Comparison of ENCODE assay signal across 9 mouse cellular contexts in genomic region chr11:81983146-81983545, GRCm38 (mm10). TPM values are rescaled to one million over a fixed set of nuclear protein-coding genes. Genes with fewer than 3 reads are reported as not detected.
A peak's percentile ranks its signal among the peaks of the same experiment; 100 is the strongest.
DNase-seq lines count a peak whose midpoint lies in the region; ATAC-seq and TF ChIP-seq lines count a peak whose summit lies in the region.
"Had no signal": no experiment of that assay in that cellular context is flagged by ENCODE, and none has a peak within 500 bp of the region (broad histone marks: within the 10 kb centered on the region; RNA-seq: fewer than 3 reads in every experiment).

No protein-coding gene starts in this region.

- H3K4me3 ChIP-seq in kidney, adult 2 months (ENCODE audit: insufficient read depth, low read depth, low read length), result no peak overlapping the region
- H3K4me3 ChIP-seq in kidney, embryonic 15.5 days (replicated peaks), result no peak overlapping the region
- no peak overlapping the region for H3K4me3 ChIP-seq in ES-E14 (ENCODE audit: insufficient read depth in 1 of 2, low read depth in 1 of 2, low read length in 2 of 2, poor library complexity in 1 of 2, severe bottlenecking in 1 of 2)
- H3K4me3 ChIP-seq: liver, embryonic 13.5 days had no signal

- DNase-seq in kidney, adult 2 months, result peak; percentile 28
- peak; percentile 73 for DNase-seq in ES-E14 (ENCODE audit: low read depth, low spot score)
- DNase-seq in c-Kit-positive CD71-negative TER-119-negative erythroid progenitor cells, embryonic 14.5 days (ENCODE audit: low read depth), result peak; percentile 63
- peak; percentile 60 to 69 for DNase-seq in frontal cortex, postnatal 36 days (ENCODE audit: low spot score in 2 of 2)
- DNase-seq in layer of hippocampus, postnatal 10 days (ENCODE audit: low spot score in 2 of 2), result peak; percentile 70 to 73
- peak; percentile 76 for DNase-seq in naive thymus-derived CD4-positive, alpha-beta T cell, adult 2 months (ENCODE audit: low read depth)
- peak; percentile 18 to 40 for DNase-seq in thymus, postnatal 36 days
- DNase-seq: liver, embryonic 13.5 days had no signal

- no peak for ATAC-seq in kidney, embryonic 15.5 days (replicated peaks; ENCODE audit: low FRiP score)

- no peak overlapping the region for H3K27ac ChIP-seq in kidney, adult 2 months (ENCODE audit: insufficient read depth, low read depth, low read length)
- no peak overlapping the region for H3K27ac ChIP-seq in kidney, embryonic 15.5 days
- H3K27ac ChIP-seq in ES-E14 (ENCODE audit: insufficient read depth, low read depth, low read length, poor library complexity, severe bottlenecking), result no peak overlapping the region
- H3K27ac ChIP-seq: liver, embryonic 13.5 days had no signal

- no peak overlapping the region for H3K9ac ChIP-seq in kidney, embryonic 15.5 days
- H3K9ac ChIP-seq in ES-E14 (ENCODE audit: insufficient read depth, low read depth, low read length, poor library complexity, severe bottlenecking), result no peak overlapping the region
- H3K9ac ChIP-seq: liver, embryonic 13.5 days had no signal

- 43% methylated on average over 5 of the region's 5 CpGs for WGBS in kidney, adult 2 months
- WGBS in kidney, embryonic 15.5 days, result 45% methylated on average over 5 of the region's 5 CpGs

- TF ChIP-seq CTCF in kidney, adult 2 months (conservative IDR thresholded peaks at IDR 0.05; ENCODE audit: insufficient read depth, insufficient read length, low read depth, low read length), result peak; percentile 50

- no peaks in the 10 kb centered on the region for H3K36me3 ChIP-seq in kidney, adult 2 months (ENCODE audit: control insufficient read depth, insufficient read depth, low read length)
- H3K36me3 ChIP-seq in kidney, embryonic 15.5 days, result no peaks in the 10 kb centered on the region
- H3K36me3 ChIP-seq in ES-E14 (ENCODE audit: control insufficient read depth, insufficient read depth, low read length, poor library complexity, severe bottlenecking), result no peaks in the 10 kb centered on the region
- H3K36me3 ChIP-seq: liver, embryonic 13.5 days had no signal

- no peak for TF ChIP-seq POLR2A in kidney, adult 2 months (IDR thresholded peaks at IDR 0.05; ENCODE audit: low read depth, low read length)

- no peaks in the 10 kb centered on the region for H3K27me3 ChIP-seq in kidney, adult 2 months (replicated peaks; ENCODE audit: control insufficient read depth, insufficient read depth, low read length)
- no peaks in the 10 kb centered on the region for H3K27me3 ChIP-seq in kidney, embryonic 15.5 days

- in situ Hi-C loops in ES-E14 (cut with MboI; ENCODE audit: low sequenced_read_pairs in 2 of 2, unreplicated experiment in 2 of 2), result loop anchor here (10.0 to 25.0 kb wide), 2 partner anchors 202 to 204 kb away; no protein-coding TSS in a partner anchor

- no peaks in the 10 kb centered on the region for H3K9me3 ChIP-seq in kidney, embryonic 15.5 days (replicated peaks)
- no peaks in the 10 kb centered on the region for H3K9me3 ChIP-seq in ES-E14 (ENCODE audit: control insufficient read depth, insufficient read depth, low read depth, low read length)
- H3K9me3 ChIP-seq: liver, embryonic 13.5 days had no signal

- no peak overlapping the region for H3K4me2 ChIP-seq in kidney, embryonic 15.5 days
- H3K4me2 ChIP-seq: liver, embryonic 13.5 days had no signal

- H3K4me1 ChIP-seq in kidney, adult 2 months (ENCODE audit: control insufficient read depth, insufficient read depth, low read length), result no peaks in the 10 kb centered on the region
- peaks cover 11% of the 10 kb centered on the region for H3K4me1 ChIP-seq in kidney, embryonic 15.5 days
- H3K4me1 ChIP-seq in ES-E14 (ENCODE audit: control insufficient read depth in 2 of 2, insufficient read depth in 2 of 2, low read length in 2 of 2, poor library complexity in 1 of 2), result no peaks in the 10 kb centered on the region
- H3K4me1 ChIP-seq: liver, embryonic 13.5 days had no signal

TF ChIP-seq in ES-E14, 5 proteins besides CTCF, POLR2A, EP300 and RAD21:
- TF ChIP-seq MAFK (IDR thresholded peaks at IDR 0.05; ENCODE audit: insufficient read depth, low read depth, low read length), result no peak
- no peak for TF ChIP-seq CHD2 (IDR thresholded peaks at IDR 0.05; ENCODE audit: low read depth, low read length)
- peak; percentile 33; the same call in 1 of the 2 replicates for TF ChIP-seq ZC3H11A (IDR thresholded peaks at IDR 0.05; ENCODE audit: borderline replicate concordance, low read depth, low read length)
- TF ChIP-seq ZNF384 (IDR thresholded peaks at IDR 0.05; ENCODE audit: low read depth, low read length), result no peak
- no peak for TF ChIP-seq HCFC1 (IDR thresholded peaks at IDR 0.05; ENCODE audit: borderline replicate concordance, insufficient read depth, low read length)

RNA-seq across cellular contexts. Expression of gene Asic2, which starts 14.9 kb away (rescaled TPM):
- 0.75 and 1.1 TPM in 2 replicates for polyA plus RNA-seq in kidney, adult 2 months (2012; rRNA removed)
- polyA plus RNA-seq in kidney, embryonic 15.5 days (2015; fragmentation: Nextera tagmentation; extraction: Ambion mirVana), result 3.5 and 3.7 TPM in 2 replicates
- 0.13 and 0.42 TPM in 2 replicates for total RNA-seq in ES-E14 (2012; rRNA removed)
- total RNA-seq in layer of hippocampus, postnatal 10 days (2021), result 10 to 100 TPM; 61.5 to 63.3 TPM
- polyA plus RNA-seq: liver, embryonic 13.5 days had no signal

RNA-seq across cellular contexts. Expression of gene Ccl2, which starts 52.2 kb away (rescaled TPM):
- 3.4 and 4.2 TPM in 2 replicates for polyA plus RNA-seq in kidney, adult 2 months (2012; rRNA removed)
- polyA plus RNA-seq in kidney, embryonic 15.5 days (2015; fragmentation: Nextera tagmentation; extraction: Ambion mirVana), result 1.6 TPM in 2 replicates
- 0.74 and 7.8 TPM in 2 replicates for total RNA-seq in ES-E14 (2012; rRNA removed)
- total RNA-seq in layer of hippocampus, postnatal 10 days (2021), result not detected

RNA-seq across cellular contexts. Expression of gene Gm17268, which starts 55.2 kb away (rescaled TPM):
- not detected in 2 replicates for polyA plus RNA-seq in kidney, adult 2 months (2012; rRNA removed)
- polyA plus RNA-seq in kidney, embryonic 15.5 days (2015; fragmentation: Nextera tagmentation; extraction: Ambion mirVana), result not detected in 2 replicates
- total RNA-seq in ES-E14 (2012; rRNA removed), result not detected in 2 replicates
- not detected for total RNA-seq in layer of hippocampus, postnatal 10 days (2021)
- polyA plus RNA-seq: liver, embryonic 13.5 days had no signal

Comparison
In these comparisons a context has a peak if more than half of its experiments do, and no peak if none do; other contexts are left out.
1. RNA of gene Asic2, which starts 14.9 kb away (total RNA-seq): 61.5 to 63.3 TPM in layer of hippocampus, postnatal 10 days; 0.13 to 0.42 TPM in ES-E14; every median in the first group is over 10 times any median in the second.
2. Peak in every context shown above with its lines, with median percentiles within 50 percentile points of each other: DNase-seq.